Mouse (Mus musculus) midbrain, embryonic 11.5 days (tissue): ENCODE results near the gene Ikzf3. TPM values are rescaled to one million over a fixed set of nuclear protein-coding genes. Genes with fewer than 3 reads are reported as not detected.

ENCODE experiments used
- ATAC-seq: fragments of 200-750 bp; cut with Nextera tagmentation; 2 replicates; pipeline ENCODE4 v1.8.0; 2017; ENCODE audit warnings: moderate TSS enrichment, moderate library complexity; ENCODE audit not compliant: low FRiP score
- DNase-seq: peaks from one replicate; pipeline ENCODE4 v3.0.0; 2015; ENCODE audit warnings: low spot score; ENCODE audit errors: missing footprints
- H3K27ac ChIP-seq: fragments of 300-500 bp; sonication (generic); 2 replicates; pipeline ENCODE4 v1.5.1; 2014; ENCODE audit warnings: low read depth, low read length
- H3K27me3 ChIP-seq: fragments of 300-500 bp; sonication (generic); 2 replicates; pipeline ENCODE4 v1.6.1; 2014; ENCODE audit warnings: mild to moderate bottlenecking, low read length, moderate library complexity, mixed read lengths; ENCODE audit not compliant: control insufficient read depth, insufficient read depth
- H3K36me3 ChIP-seq: fragments of 300-500 bp; sonication (generic); 2 replicates; pipeline ENCODE4 v1.6.1; 2014; ENCODE audit warnings: mild to moderate bottlenecking, low read length, moderate library complexity, mixed read lengths; ENCODE audit not compliant: control insufficient read depth, insufficient read depth
- H3K4me1 ChIP-seq: fragments of 300-500 bp; sonication (generic); 2 replicates; pipeline ENCODE4 v1.6.1; 2014; ENCODE audit warnings: low read length; ENCODE audit not compliant: control insufficient read depth, insufficient read depth
- H3K4me2 ChIP-seq: fragments of 300-500 bp; sonication (generic); 2 replicates; pipeline ENCODE4 v1.6.1; 2014; ENCODE audit warnings: mild to moderate bottlenecking, moderate library complexity
- H3K4me3 ChIP-seq: fragments of 300-500 bp; sonication (generic); 2 replicates; pipeline ENCODE4 v1.5.1; 2014; ENCODE audit warnings: low read depth, low read length
- H3K9ac ChIP-seq: fragments of 300-500 bp; sonication (generic); 2 replicates; pipeline ENCODE4 v1.6.1; 2014; ENCODE audit warnings: low read length
- H3K9me3 ChIP-seq: fragments of 300-500 bp; sonication (generic); 2 replicates; pipeline ENCODE4 v1.6.1; 2016; ENCODE audit warnings: low read length; ENCODE audit not compliant: control insufficient read depth
- WGBS: fragments of 180-500 bp; shearing (Covaris S2); extraction: QIAGEN DNeasy Blood & Tissue Kit; methylation state at CpG from one replicate; pipeline ENCODE4 v1.1.7; 2014; 5-methylcytosine and 5-hydroxymethylcytosine counted together
- polyA plus RNA-seq: library from polyadenylated mRNA; unstranded; fragments of >200 nt; fragmentation: Nextera tagmentation; extraction: Ambion mirVana; gene quantifications from 2 replicates; pipeline ENCODE4 v1.2.1, GENCODE M21; 2014

The Ikzf3 gene
- polyA plus RNA-seq, 1 experiment from 2014 or later, result 0.18 TPM

DNA sequence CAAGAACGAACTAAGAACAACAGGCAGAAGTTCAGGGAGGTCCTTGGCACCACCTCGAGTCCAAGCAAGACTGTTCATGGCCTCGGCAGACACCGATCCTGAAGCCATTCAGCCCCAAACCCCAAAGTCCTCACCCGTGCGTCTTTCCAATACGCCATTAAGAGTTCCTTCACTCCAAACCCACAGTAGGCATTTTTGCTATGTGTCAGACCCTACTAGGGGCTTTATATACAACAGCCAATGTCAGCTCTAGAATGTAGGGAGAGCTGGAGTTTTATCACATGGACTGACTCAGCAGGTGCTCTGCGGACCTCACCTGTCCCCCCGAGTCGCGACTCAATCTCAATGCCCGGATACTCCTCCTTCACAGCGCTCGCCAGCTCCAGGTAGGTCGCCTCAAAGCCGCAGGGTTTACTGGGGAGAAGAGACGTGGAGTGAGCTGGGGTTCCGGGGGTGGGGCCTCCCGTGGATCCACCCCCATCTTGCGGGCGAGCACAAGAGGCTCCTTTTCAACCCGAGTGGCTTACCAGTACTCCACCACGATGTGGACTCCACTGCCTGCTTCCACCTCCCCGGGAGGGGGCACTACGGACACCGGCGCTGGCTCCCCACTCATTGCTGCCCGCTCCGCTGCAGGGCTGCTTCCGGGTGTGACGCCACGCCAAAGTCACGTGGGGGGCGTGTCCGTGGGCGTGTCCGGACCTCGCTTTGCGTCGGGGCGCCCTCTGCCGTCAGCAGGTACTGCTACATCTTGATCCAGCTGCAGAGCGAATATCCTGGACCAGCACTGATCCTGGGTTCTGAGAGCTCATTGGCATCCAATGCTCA, 107.3 kb downstream of the Ikzf3 start, which contains the start of gene Mien1:
TSS of gene Mien1 (minus strand) at position 661 of the 828 bp plus-strand sequence.
- H3K9me3 ChIP-seq, result no peaks in the 10 kb centered on the region
- DNase-seq (peak; percentile 100), ATAC-seq (peak; percentile 91)
- H3K27ac ChIP-seq, result no peak within 1 kb of the TSS
- peak within 1 kb of the TSS; percentile 84 for H3K4me2 ChIP-seq
- no peaks in the 10 kb centered on the region for H3K36me3 ChIP-seq
- peaks cover 7% of the 10 kb centered on the region; the same call in 1 of the 2 replicates for H3K4me1 ChIP-seq
- H3K9ac ChIP-seq, result peak within 1 kb of the TSS; percentile 62
- peak within 1 kb of the TSS; percentile 70 for H3K4me3 ChIP-seq
- no peaks in the 10 kb centered on the region for H3K27me3 ChIP-seq
- 3% methylated on average over 43 of the region's 43 CpGs for WGBS

DNA sequence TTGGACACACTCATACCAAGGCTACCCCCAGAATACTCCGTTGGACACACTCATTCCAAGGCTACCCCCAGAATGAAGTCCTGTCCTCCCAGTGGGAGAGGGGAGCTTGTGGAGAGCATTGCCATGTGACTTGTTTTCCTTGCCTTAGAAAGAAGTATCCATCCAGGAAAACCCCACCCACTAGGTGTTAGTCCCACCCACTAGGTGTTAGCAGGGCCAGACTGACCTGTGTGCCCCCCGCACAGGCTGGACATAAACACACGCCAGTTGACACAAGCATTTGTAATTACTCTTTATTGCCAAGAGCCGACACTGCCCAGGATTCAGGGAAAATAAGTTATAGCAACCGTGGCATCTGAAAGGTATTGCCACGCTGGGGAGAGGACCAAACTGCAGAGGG, 108.4 kb downstream of the Ikzf3 start:
- H3K36me3 ChIP-seq, result no peaks in the 10 kb centered on the region
- ATAC-seq, result no peak
- 89% methylated on average over 6 of the region's 6 CpGs for WGBS

DNA sequence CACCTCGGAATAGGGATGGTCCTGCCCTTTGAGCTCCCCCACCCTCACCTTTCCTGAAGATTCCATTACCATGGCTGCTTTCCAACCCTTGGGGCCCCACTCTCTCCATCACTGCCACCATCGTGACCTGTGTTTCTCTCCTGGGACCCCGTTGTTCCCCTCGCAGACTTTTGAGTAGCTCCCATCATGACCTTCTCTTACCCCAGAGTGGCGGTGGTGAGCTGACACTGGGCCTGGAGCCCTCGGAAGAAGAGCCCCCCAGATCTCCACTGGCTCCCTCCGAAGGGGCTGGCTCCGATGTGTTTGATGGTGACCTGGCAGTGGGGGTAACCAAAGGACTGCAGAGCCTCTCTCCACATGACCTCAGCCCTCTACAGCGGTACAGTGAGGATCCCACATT, 110.1 kb downstream of the Ikzf3 start:
- ATAC-seq (no peak), DNase-seq (no peak)
- no peaks in the 10 kb centered on the region for H3K36me3 ChIP-seq
- peaks cover 7% of the 10 kb centered on the region; the same call in 1 of the 2 replicates for H3K4me1 ChIP-seq
- no peak overlapping the region for H3K4me2 ChIP-seq
- no peak overlapping the region for H3K27ac ChIP-seq
- no peaks in the 10 kb centered on the region for H3K9me3 ChIP-seq
- H3K4me3 ChIP-seq, result no peak overlapping the region
- no peak overlapping the region for H3K9ac ChIP-seq
- WGBS, result 91% methylated on average over 9 of the region's 9 CpGs
- no peaks in the 10 kb centered on the region for H3K27me3 ChIP-seq

More for the DNA sequence above, 108.4 kb downstream of the Ikzf3 start:
- H3K4me1 ChIP-seq, result peaks cover 7% of the 10 kb centered on the region; the same call in 1 of the 2 replicates
- H3K9me3 ChIP-seq, result no peaks in the 10 kb centered on the region
- no peak overlapping the region for H3K4me2 ChIP-seq
- no peaks in the 10 kb centered on the region for H3K27me3 ChIP-seq
- peak; percentile 54 for DNase-seq
- no peak overlapping the region for H3K27ac ChIP-seq
- H3K9ac ChIP-seq, result no peak overlapping the region
- no peak overlapping the region for H3K4me3 ChIP-seq

DNA sequence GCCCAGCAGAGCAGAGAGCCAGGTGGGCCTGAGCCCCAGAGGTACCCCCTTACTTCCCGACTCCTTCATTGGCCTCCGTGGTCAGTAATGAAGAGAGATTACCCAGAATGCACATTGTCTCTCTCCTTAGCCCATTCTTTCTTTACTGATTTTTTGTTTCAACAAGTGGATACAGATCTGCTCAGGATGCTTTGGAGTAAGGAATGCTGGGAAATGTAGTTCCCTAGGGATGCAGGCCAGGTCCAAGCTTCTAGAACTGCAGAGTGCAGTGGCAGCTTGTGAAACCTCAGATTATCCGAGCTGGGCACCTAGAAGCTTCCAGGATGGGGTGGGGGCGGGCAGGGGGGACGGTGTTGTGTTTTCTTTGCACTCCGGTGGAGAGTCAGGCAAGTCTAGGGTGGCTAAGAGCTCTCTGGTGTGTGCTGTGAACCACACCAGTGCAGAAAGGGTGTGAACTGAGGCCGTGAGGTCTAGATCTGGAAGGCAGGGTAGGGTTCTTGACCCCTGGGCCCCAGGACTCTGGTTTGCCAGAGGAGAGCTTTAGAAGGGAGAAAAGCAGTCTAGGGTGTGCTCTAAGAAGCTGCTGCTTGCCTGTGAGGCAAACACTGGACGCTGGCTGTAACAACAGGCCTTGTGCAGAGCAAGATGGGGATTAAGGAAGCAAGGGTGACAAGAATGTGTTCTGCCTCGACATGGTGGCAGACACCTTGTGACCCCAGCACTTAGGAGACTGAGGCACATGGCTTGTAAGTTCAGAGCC, 113.9 kb downstream of the Ikzf3 start:
- peak; percentile 51 for DNase-seq

DNA sequence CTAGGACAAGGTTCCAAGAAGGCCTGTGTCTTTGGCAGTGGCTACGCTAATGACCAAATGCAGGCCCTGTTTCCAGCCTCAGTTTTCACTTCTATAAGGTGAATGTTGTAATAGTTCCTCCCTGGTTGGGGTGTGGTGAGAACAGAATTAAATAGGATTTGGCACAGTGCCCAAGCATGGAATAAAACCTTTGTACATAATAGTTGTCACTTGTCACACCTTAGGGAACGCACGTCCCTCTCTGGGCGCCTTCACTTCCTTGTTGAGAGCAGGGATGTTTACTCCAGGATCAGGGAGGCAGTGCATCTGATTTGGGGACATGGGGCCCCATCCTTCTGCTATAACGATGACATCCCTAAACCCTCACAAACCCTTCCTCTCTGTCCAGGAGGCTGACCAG, 117.4 kb downstream of the Ikzf3 start:
- no peaks in the 10 kb centered on the region for H3K9me3 ChIP-seq
- no peaks in the 10 kb centered on the region for H3K36me3 ChIP-seq
- 91% methylated on average over 5 of the region's 5 CpGs for WGBS
- no peaks in the 10 kb centered on the region for H3K4me1 ChIP-seq
- H3K4me2 ChIP-seq, result no peak overlapping the region
- no peak overlapping the region for H3K27ac ChIP-seq
- ATAC-seq, result no peak
- H3K27me3 ChIP-seq, result no peaks in the 10 kb centered on the region
- no peak overlapping the region for H3K9ac ChIP-seq
- DNase-seq, result no peak
- no peak overlapping the region for H3K4me3 ChIP-seq

More for the DNA sequence above, 113.9 kb downstream of the Ikzf3 start:
- 89% methylated on average over 9 of the region's 9 CpGs for WGBS
- Histone ChIP-seq H3K9ac (no peak overlapping the region), H3K4me3 (no peak overlapping the region), H3K27ac (no peak overlapping the region), H3K36me3 (no peaks in the 10 kb centered on the region), H3K4me1 (no peaks in the 10 kb centered on the region), H3K4me2 (no peak overlapping the region), H3K9me3 (no peaks in the 10 kb centered on the region), H3K27me3 (no peaks in the 10 kb centered on the region)
- ATAC-seq, result no peak

DNA sequence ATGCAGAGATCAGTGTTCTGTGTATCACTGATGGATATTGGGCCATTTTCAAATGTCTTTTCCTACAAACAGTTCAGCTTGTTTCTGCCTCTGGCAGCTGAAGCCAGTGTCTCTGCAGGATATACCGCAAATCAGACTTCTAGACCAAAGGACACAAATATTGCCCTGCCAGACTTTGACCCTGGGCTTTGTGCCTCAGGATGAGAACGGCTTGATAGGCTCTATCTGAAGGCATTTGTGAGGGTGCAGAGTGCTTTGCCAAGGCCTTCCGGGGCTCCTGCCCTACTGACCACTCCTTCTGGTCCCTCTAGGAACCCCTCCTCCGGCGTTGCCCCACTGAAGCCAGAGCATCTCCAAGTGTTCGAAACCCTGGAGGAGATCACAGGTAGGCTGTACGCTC, 119.2 kb downstream of the Ikzf3 start:
- WGBS, result 91% methylated on average over 7 of the region's 7 CpGs
- no peaks in the 10 kb centered on the region for H3K4me1 ChIP-seq
- H3K4me3 ChIP-seq, result no peak overlapping the region

DNA sequence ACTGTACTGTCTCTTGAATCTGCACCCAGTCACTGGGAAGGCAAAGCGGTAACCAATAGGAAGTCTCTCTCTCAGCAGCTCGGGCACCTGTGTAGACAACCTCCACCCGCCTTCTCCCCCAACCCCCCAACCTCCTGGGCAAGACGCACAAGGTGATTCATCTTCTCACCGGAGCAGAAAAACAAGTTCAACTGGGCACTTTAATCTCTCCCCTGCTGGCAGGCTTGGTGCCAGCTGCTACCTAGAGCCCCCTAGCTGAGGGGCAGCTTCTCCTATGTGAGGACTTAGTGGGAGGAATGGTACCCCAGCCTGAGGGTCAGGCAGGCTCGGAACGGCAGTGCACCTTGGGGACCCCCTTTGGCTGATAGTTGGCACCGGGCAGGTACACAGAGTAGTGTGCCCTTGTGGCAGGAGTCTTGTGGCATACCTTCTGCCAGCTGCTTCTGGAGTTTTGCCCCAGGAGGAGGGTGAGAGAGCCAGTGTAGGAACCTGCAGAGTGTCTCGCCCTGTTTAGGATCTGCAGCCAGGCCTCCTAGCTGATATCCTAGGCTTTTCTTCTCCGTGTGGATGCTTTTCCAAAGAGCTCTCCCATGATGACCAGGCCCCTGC, 126.8 kb downstream of the Ikzf3 start:
- no peak overlapping the region for H3K9ac ChIP-seq
- no peak overlapping the region for H3K4me2 ChIP-seq
- 88% methylated on average over 10 of the region's 10 CpGs for WGBS
- no peak for ATAC-seq
- H3K27me3 ChIP-seq, result no peaks in the 10 kb centered on the region
- H3K9me3 ChIP-seq, result no peaks in the 10 kb centered on the region
- DNase-seq, result no peak
- H3K4me3 ChIP-seq, result no peak overlapping the region
- H3K4me1 ChIP-seq, result peaks cover 3% of the 10 kb centered on the region; the same call in 1 of the 2 replicates
- no peak overlapping the region for H3K27ac ChIP-seq
- no peaks in the 10 kb centered on the region for H3K36me3 ChIP-seq

More for the DNA sequence above, 119.2 kb downstream of the Ikzf3 start:
- no peaks in the 10 kb centered on the region for H3K9me3 ChIP-seq
- ATAC-seq (no peak), DNase-seq (no peak)
- no peak overlapping the region for H3K9ac ChIP-seq
- no peaks in the 10 kb centered on the region for H3K27me3 ChIP-seq
- no peak overlapping the region for H3K4me2 ChIP-seq
- H3K27ac ChIP-seq, result no peak overlapping the region
- no peaks in the 10 kb centered on the region for H3K36me3 ChIP-seq

DNA sequence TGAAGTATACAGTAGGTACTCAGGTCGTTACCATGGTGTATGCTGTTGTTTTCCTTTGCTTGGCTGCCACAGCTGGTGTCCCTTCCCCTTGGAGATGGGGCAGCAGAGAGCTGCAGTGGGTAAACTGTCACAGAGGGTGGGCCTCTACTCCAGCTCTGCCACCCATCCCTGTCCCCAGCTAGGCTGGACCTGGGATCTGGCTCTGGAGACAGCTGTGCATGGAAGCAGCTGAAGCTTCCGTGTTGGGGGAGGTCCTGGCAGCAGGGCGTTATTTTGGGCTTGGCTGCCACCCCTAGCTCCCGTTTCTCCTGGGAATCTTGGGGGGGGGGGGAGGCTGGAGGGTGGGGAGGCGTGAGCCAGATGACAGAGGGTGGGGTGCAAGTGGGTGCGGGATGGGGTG, 127.6 kb downstream of the Ikzf3 start:
- no peak for ATAC-seq
- 70% methylated on average over 4 of the region's 6 CpGs for WGBS
- H3K27ac ChIP-seq, result no peak overlapping the region

More for the DNA sequence above, 127.6 kb downstream of the Ikzf3 start:
- H3K4me2 ChIP-seq, result no peak overlapping the region
- no peaks in the 10 kb centered on the region for H3K9me3 ChIP-seq
- no peak overlapping the region for H3K9ac ChIP-seq
- H3K4me1 ChIP-seq, result peaks cover 11% of the 10 kb centered on the region
- H3K27me3 ChIP-seq, result no peaks in the 10 kb centered on the region
- H3K4me3 ChIP-seq, result no peak overlapping the region
- H3K36me3 ChIP-seq, result no peaks in the 10 kb centered on the region
- DNase-seq, result peak; percentile 56
